In genomic region chr4:128489521-128490100, GRCm38 (mm10) we compare ENCODE assay signal across 25 mouse cellular contexts.
DNase-seq lines count a peak whose midpoint lies in the region; ATAC-seq and TF ChIP-seq lines count a peak whose summit lies in the region.
"Had no signal": no experiment of that assay in that cellular context is flagged by ENCODE, and none has a peak within 500 bp of the region (broad histone marks: within the 10 kb centered on the region; RNA-seq: fewer than 3 reads in every experiment).

No protein-coding gene starts in this region.

- TF ChIP-seq CTCF in hindbrain, postnatal 0 days (IDR thresholded peaks at IDR 0.05; ENCODE audit: low read depth): no peak

- no peak overlapping the region for H3K4me3 ChIP-seq in hindbrain, postnatal 0 days (ENCODE audit: low read length)
- no peak overlapping the region for H3K4me3 ChIP-seq in hindbrain, embryonic 10.5 days
- no peak overlapping the region for H3K4me3 ChIP-seq in midbrain, embryonic 13.5 days (replicated peaks)
- H3K4me3 ChIP-seq in midbrain, embryonic 15.5 days: no peak overlapping the region
- H3K4me3 ChIP-seq: embryonic facial prominence, embryonic 15.5 days; gastrocnemius, adult 2 months; heart, embryonic 15.5 days; hindbrain, embryonic 15.5 days; midbrain, embryonic 10.5 days; myocyte; neural tube, embryonic 13.5 days had no signal

- ATAC-seq in hindbrain, postnatal 0 days: no peak
- peak; percentile 47; the same call in 1 of the 2 replicates for ATAC-seq in midbrain, embryonic 13.5 days
- no peak for ATAC-seq in midbrain, embryonic 15.5 days (replicated peaks)
- ATAC-seq: forebrain, embryonic 16.5 days; intestine, embryonic 16.5 days had no signal

- H3K9me3 ChIP-seq in hindbrain, postnatal 0 days (ENCODE audit: low read length): no peaks in the 10 kb centered on the region
- no peaks in the 10 kb centered on the region for H3K9me3 ChIP-seq in hindbrain, embryonic 10.5 days
- H3K9me3 ChIP-seq in midbrain, embryonic 13.5 days: no peaks in the 10 kb centered on the region
- H3K9me3 ChIP-seq in midbrain, embryonic 15.5 days: no peaks in the 10 kb centered on the region
- H3K9me3 ChIP-seq: embryonic facial prominence, embryonic 15.5 days; heart, embryonic 15.5 days; hindbrain, embryonic 15.5 days; midbrain, embryonic 10.5 days; neural tube, embryonic 13.5 days had no signal

- DNase-seq in cerebellum, postnatal 10 days: peak; percentile 56 to 76
- no peak for DNase-seq in cerebellum, adult 9-11 months
- DNase-seq in hindbrain, postnatal 0 days (ENCODE audit: low spot score): peak; percentile 25
- DNase-seq in hindbrain, embryonic 10.5 days (ENCODE audit: low spot score): no peak
- DNase-seq in right cerebral cortex, postnatal 25 days: peak; percentile 16
- no peak for DNase-seq in right cerebral cortex, postnatal 14 days
- DNase-seq: adrenal gland, postnatal 36 days; cerebellum, adult 11-12 months; gastrocnemius, adult 2 months; heart, postnatal 36 days; kidney, adult 9 months; kidney, postnatal 14 days; layer of hippocampus, postnatal 36 days; lung, postnatal 4 days; thymus, postnatal 25 days had no signal

- H3K4me2 ChIP-seq in hindbrain, postnatal 0 days (ENCODE audit: low read depth, low read length): no peak overlapping the region
- H3K4me2 ChIP-seq in midbrain, embryonic 13.5 days (replicated peaks): no peak overlapping the region
- no peak overlapping the region for H3K4me2 ChIP-seq in midbrain, embryonic 15.5 days
- H3K4me2 ChIP-seq: embryonic facial prominence, embryonic 15.5 days; heart, embryonic 15.5 days; hindbrain, embryonic 15.5 days; neural tube, embryonic 13.5 days had no signal

- H3K36me3 ChIP-seq in hindbrain, postnatal 0 days (ENCODE audit: insufficient read depth, low read length): peaks cover 31% of the 10 kb centered on the region
- H3K36me3 ChIP-seq in hindbrain, embryonic 10.5 days: no peaks in the 10 kb centered on the region
- H3K36me3 ChIP-seq in midbrain, embryonic 13.5 days: peaks cover 25% of the 10 kb centered on the region
- H3K36me3 ChIP-seq in midbrain, embryonic 15.5 days (replicated peaks): peaks cover 6% of the 10 kb centered on the region; the same call in 1 of the 2 replicates
- H3K36me3 ChIP-seq: embryonic facial prominence, embryonic 15.5 days; heart, embryonic 15.5 days; midbrain, embryonic 10.5 days had no signal

- H3K27ac ChIP-seq in hindbrain, postnatal 0 days: no peak overlapping the region
- no peak overlapping the region for H3K27ac ChIP-seq in hindbrain, embryonic 10.5 days
- no peak overlapping the region for H3K27ac ChIP-seq in midbrain, embryonic 13.5 days
- H3K27ac ChIP-seq in midbrain, embryonic 15.5 days: no peak overlapping the region
- H3K27ac ChIP-seq: embryonic facial prominence, embryonic 15.5 days; gastrocnemius, adult 2 months; heart, embryonic 15.5 days; hindbrain, embryonic 15.5 days; midbrain, embryonic 10.5 days; neural tube, embryonic 13.5 days had no signal

- no peak overlapping the region for H3K9ac ChIP-seq in hindbrain, postnatal 0 days (replicated peaks; ENCODE audit: low read length)
- no peak overlapping the region for H3K9ac ChIP-seq in midbrain, embryonic 13.5 days (replicated peaks)
- H3K9ac ChIP-seq in midbrain, embryonic 15.5 days: no peak overlapping the region
- H3K9ac ChIP-seq: embryonic facial prominence, embryonic 15.5 days; heart, embryonic 15.5 days; hindbrain, embryonic 15.5 days; neural tube, embryonic 13.5 days had no signal

- 65% methylated on average over 11 of the region's 11 CpGs for WGBS in hindbrain, postnatal 0 days
- WGBS in hindbrain, embryonic 10.5 days: 90% methylated on average over 11 of the region's 11 CpGs
- WGBS in midbrain, embryonic 13.5 days: 71% methylated on average over 11 of the region's 11 CpGs
- 68% methylated on average over 11 of the region's 11 CpGs for WGBS in midbrain, embryonic 15.5 days

- H3K4me1 ChIP-seq in hindbrain, postnatal 0 days (ENCODE audit: insufficient read depth, low read length): no peaks in the 10 kb centered on the region
- H3K4me1 ChIP-seq in hindbrain, embryonic 10.5 days (replicated peaks): 0 out of 2 replicates have a peak, but pooled peaks cover 6% of the 10 kb centered on the region
- H3K4me1 ChIP-seq in midbrain, embryonic 13.5 days (replicated peaks): peaks cover 23% of the 10 kb centered on the region; the same call in 1 of the 2 replicates
- H3K4me1 ChIP-seq in midbrain, embryonic 15.5 days: 0 out of 2 replicates have a peak, but pooled peaks cover 4% of the 10 kb centered on the region
- H3K4me1 ChIP-seq: embryonic facial prominence, embryonic 15.5 days; heart, embryonic 15.5 days; midbrain, embryonic 10.5 days had no signal

- no peaks in the 10 kb centered on the region for H3K27me3 ChIP-seq in hindbrain, postnatal 0 days (ENCODE audit: insufficient read depth, low read length)
- H3K27me3 ChIP-seq in hindbrain, embryonic 10.5 days (ENCODE audit: insufficient read depth, poor library complexity, severe bottlenecking): no peaks in the 10 kb centered on the region
- no peaks in the 10 kb centered on the region for H3K27me3 ChIP-seq in midbrain, embryonic 13.5 days
- H3K27me3 ChIP-seq in midbrain, embryonic 15.5 days (replicated peaks): no peaks in the 10 kb centered on the region
- H3K27me3 ChIP-seq: embryonic facial prominence, embryonic 15.5 days; hindbrain, embryonic 15.5 days; neural tube, embryonic 13.5 days had no signal

Comparison
In these comparisons a context has a peak if more than half of its experiments do, and no peak if none do; other contexts are left out.
1. DNase-seq: peak in cerebellum, postnatal 10 days (2 of 2), hindbrain, postnatal 0 days (single experiment) and right cerebral cortex, postnatal 25 days (single experiment); none in cerebellum, adult 9-11 months (single experiment), hindbrain, embryonic 10.5 days (single experiment) and right cerebral cortex, postnatal 14 days (single experiment).